Mouse (Mus musculus): ENCODE measurements at regions not wholly inside any gene's neighbourhood (a gene's known extent, or its start where the extent isn't known, plus 50 kb on each side); places are given as distances from the start of the nearest gene placed in this dataset.

DNA sequence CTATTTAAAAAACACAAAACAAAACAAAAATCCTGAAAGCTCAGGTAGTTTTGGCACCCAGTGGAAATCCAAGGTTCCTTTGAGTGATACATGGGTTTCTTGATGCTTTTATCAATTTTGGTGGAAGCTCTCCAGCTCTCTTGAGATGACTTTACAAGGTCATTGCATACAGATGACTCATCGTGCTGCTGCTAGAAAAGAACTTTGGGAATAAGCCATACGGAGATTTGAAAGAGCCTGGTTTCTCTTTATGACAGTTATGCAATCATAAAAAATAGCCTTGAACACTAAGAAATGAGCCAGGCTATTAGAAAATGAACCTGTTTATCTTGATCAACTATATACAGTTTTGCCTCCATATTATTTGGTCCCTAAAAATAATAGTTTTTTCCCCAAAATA lies 362.0 kb downstream of the Plk2 start:
- Histone ChIP-seq H3K9me3 (ENCODE audit: control insufficient read depth, low read length) (no peaks in the 10 kb centered on the region), H3K27ac (replicated peaks in 1 of 2; ENCODE audit: control insufficient read depth in 1 of 2, insufficient read depth in 1 of 2, low read depth in 2 of 2, low read length in 2 of 2) (no peak overlapping the region), H3K4me2 (ENCODE audit: low read length) (no peak overlapping the region), H3K4me3 (ENCODE audit: control insufficient read depth in 1 of 2, insufficient read depth in 1 of 2, low read depth in 1 of 2, low read length in 2 of 2) (no peak overlapping the region), H3K9ac (ENCODE audit: low read length) (no peak overlapping the region), H3K36me3 (ENCODE audit: control insufficient read depth, insufficient read depth, low read length) (no peaks in the 10 kb centered on the region), H3K27me3 (ENCODE audit: control insufficient read depth, insufficient read depth, low read length) (no peaks in the 10 kb centered on the region), H3K4me1 (ENCODE audit: control insufficient read depth in 2 of 2, insufficient read depth in 2 of 2, low read length in 2 of 2) (peaks cover 0 to 9% of the 10 kb centered on the region in 2 experiments; a peak in 2 of 4 replicates)
- 17% methylated on average over 2 of the region's 2 CpGs for WGBS
- ATAC-seq (ENCODE audit: insufficient number of reproducible peaks, insufficient read depth, low FRiP score, low read depth), result no peak

DNA sequence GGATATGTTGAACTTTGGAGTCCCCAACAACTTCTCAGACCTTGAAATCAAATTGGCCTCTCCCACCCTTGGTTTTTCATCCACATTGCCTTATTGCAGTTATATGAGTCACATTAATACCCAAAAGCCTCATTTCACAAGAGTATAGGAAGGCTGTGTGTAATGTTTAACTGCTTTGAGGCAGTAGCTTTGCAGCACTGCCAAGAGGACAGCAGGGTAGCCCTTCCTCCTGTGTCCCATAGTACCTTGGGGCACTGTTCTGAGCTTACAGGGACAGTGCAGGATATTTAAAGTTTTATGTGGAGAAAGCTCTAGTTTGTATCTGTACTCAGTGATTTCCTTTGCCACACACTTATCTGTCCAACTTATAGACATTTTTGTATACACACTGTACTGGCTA lies 374.4 kb downstream of the Plk2 start:
- H3K9ac ChIP-seq (ENCODE audit: low read length), result no peak overlapping the region
- H3K27ac ChIP-seq (replicated peaks in 1 of 2; ENCODE audit: control insufficient read depth in 1 of 2, insufficient read depth in 1 of 2, low read depth in 2 of 2, low read length in 2 of 2), result no peak overlapping the region
- no peaks in the 10 kb centered on the region; a peak in 1 of 4 replicates for H3K4me1 ChIP-seq (ENCODE audit: control insufficient read depth in 2 of 2, insufficient read depth in 2 of 2, low read length in 2 of 2)
- H3K36me3 ChIP-seq (ENCODE audit: control insufficient read depth, insufficient read depth, low read length), result no peaks in the 10 kb centered on the region
- H3K4me2 ChIP-seq (ENCODE audit: low read length), result no peak overlapping the region
- no peaks in the 10 kb centered on the region for H3K27me3 ChIP-seq (ENCODE audit: control insufficient read depth, insufficient read depth, low read length)
- no peaks in the 10 kb centered on the region for H3K9me3 ChIP-seq (ENCODE audit: control insufficient read depth, low read length)
- no peak for ATAC-seq (ENCODE audit: insufficient number of reproducible peaks, insufficient read depth, low FRiP score, low read depth)
- no peak overlapping the region for H3K4me3 ChIP-seq (ENCODE audit: control insufficient read depth in 1 of 2, insufficient read depth in 1 of 2, low read depth in 1 of 2, low read length in 2 of 2)

DNA sequence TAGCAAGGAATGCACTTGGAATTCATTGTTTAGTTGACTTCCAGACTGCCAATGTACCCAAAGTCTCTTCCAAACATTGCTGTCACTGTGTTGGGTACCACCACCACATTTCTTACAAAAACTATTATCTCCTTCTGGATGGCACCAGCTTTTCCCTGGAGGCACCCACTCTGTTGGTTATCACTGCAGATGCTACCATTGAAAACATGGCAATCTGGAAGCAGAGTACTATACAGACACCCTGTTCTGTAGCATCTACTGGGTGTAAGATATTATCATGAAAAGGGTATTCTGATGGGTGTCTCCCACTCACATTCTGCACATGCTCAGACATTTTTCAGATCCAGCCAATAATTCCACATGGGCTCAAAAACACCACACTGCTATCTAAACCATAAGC lies 380.4 kb downstream of the Plk2 start:
- H3K27ac ChIP-seq (replicated peaks in 1 of 2; ENCODE audit: control insufficient read depth in 1 of 2, insufficient read depth in 1 of 2, low read depth in 2 of 2, low read length in 2 of 2), result no peak overlapping the region
- H3K4me1 ChIP-seq (ENCODE audit: control insufficient read depth in 2 of 2, insufficient read depth in 2 of 2, low read length in 2 of 2), result no peaks in the 10 kb centered on the region
- no peaks in the 10 kb centered on the region for H3K36me3 ChIP-seq (ENCODE audit: control insufficient read depth, insufficient read depth, low read length)
- no peaks in the 10 kb centered on the region for H3K27me3 ChIP-seq (ENCODE audit: control insufficient read depth, insufficient read depth, low read length)
- H3K9ac ChIP-seq (ENCODE audit: low read length), result no peak overlapping the region
- H3K4me3 ChIP-seq (ENCODE audit: control insufficient read depth in 1 of 2, insufficient read depth in 1 of 2, low read depth in 1 of 2, low read length in 2 of 2), result no peak overlapping the region
- no peak overlapping the region for H3K4me2 ChIP-seq (ENCODE audit: low read length)
- H3K9me3 ChIP-seq (ENCODE audit: control insufficient read depth, low read length), result no peaks in the 10 kb centered on the region
- ATAC-seq (ENCODE audit: insufficient number of reproducible peaks, insufficient read depth, low FRiP score, low read depth), result no peak

- H3K4me1 ChIP-seq (ENCODE audit: control insufficient read depth in 2 of 2, insufficient read depth in 2 of 2, low read length in 2 of 2), result no peaks in the 10 kb centered on the region
- H3K9me3 ChIP-seq (ENCODE audit: control insufficient read depth, low read length), result no peaks in the 10 kb centered on the region
- no peak overlapping the region for H3K4me3 ChIP-seq (ENCODE audit: control insufficient read depth in 1 of 2, insufficient read depth in 1 of 2, low read depth in 1 of 2, low read length in 2 of 2)
- WGBS, result 80% methylated on average over 12 of the region's 12 CpGs
- no peak overlapping the region for H3K4me2 ChIP-seq (ENCODE audit: low read length)
- H3K36me3 ChIP-seq (ENCODE audit: control insufficient read depth, insufficient read depth, low read length), result no peaks in the 10 kb centered on the region
- H3K9ac ChIP-seq (ENCODE audit: low read length), result no peak overlapping the region
- ATAC-seq (ENCODE audit: insufficient number of reproducible peaks, insufficient read depth, low FRiP score, low read depth), result no peak
- no peaks in the 10 kb centered on the region for H3K27me3 ChIP-seq (ENCODE audit: control insufficient read depth, insufficient read depth, low read length)
- no peak overlapping the region for H3K27ac ChIP-seq (replicated peaks in 1 of 2; ENCODE audit: control insufficient read depth in 1 of 2, insufficient read depth in 1 of 2, low read depth in 2 of 2, low read length in 2 of 2)
Measured at GRCm38 (mm10) chr13:110784162-110784785, 389.4 kb downstream of the Plk2 start.

- 65% methylated on average over 5 of the region's 5 CpGs for WGBS
- no peak overlapping the region for H3K4me2 ChIP-seq (ENCODE audit: low read length)
- no peaks in the 10 kb centered on the region for H3K4me1 ChIP-seq (ENCODE audit: control insufficient read depth in 2 of 2, insufficient read depth in 2 of 2, low read length in 2 of 2)
Measured at GRCm38 (mm10) chr13:110784822-110785221, 390.0 kb downstream of the Plk2 start.

GRCm38 (mm10) chr13:110798313-110798712 lies 403.5 kb downstream of the Plk2 start:
- no peak overlapping the region for H3K4me2 ChIP-seq (ENCODE audit: low read length)

More at GRCm38 (mm10) chr13:110784822-110785221, 390.0 kb downstream of the Plk2 start:
- Histone ChIP-seq H3K4me3 (ENCODE audit: control insufficient read depth in 1 of 2, insufficient read depth in 1 of 2, low read depth in 1 of 2, low read length in 2 of 2) (no peak overlapping the region), H3K36me3 (ENCODE audit: control insufficient read depth, insufficient read depth, low read length) (no peaks in the 10 kb centered on the region), H3K27me3 (ENCODE audit: control insufficient read depth, insufficient read depth, low read length) (no peaks in the 10 kb centered on the region), H3K9ac (ENCODE audit: low read length) (no peak overlapping the region), H3K9me3 (ENCODE audit: control insufficient read depth, low read length) (no peaks in the 10 kb centered on the region), H3K27ac (replicated peaks in 1 of 2; ENCODE audit: control insufficient read depth in 1 of 2, insufficient read depth in 1 of 2, low read depth in 2 of 2, low read length in 2 of 2) (no peak overlapping the region)
- no peak for ATAC-seq (ENCODE audit: insufficient number of reproducible peaks, insufficient read depth, low FRiP score, low read depth)

GRCm38 (mm10) chr13:110802841-110803240 lies 408.0 kb downstream of the Plk2 start:
- no peak for ATAC-seq (ENCODE audit: insufficient number of reproducible peaks, insufficient read depth, low FRiP score, low read depth)

More at GRCm38 (mm10) chr13:110798313-110798712, 403.5 kb downstream of the Plk2 start:
- no peak for ATAC-seq (ENCODE audit: insufficient number of reproducible peaks, insufficient read depth, low FRiP score, low read depth)
- Histone ChIP-seq H3K9ac (ENCODE audit: low read length) (no peak overlapping the region), H3K27ac (replicated peaks in 1 of 2; ENCODE audit: control insufficient read depth in 1 of 2, insufficient read depth in 1 of 2, low read depth in 2 of 2, low read length in 2 of 2) (0 out of 4 replicates have a peak overlapping the region, but pooled peaks of 1 of the 2 experiments have one; percentile 33), H3K27me3 (ENCODE audit: control insufficient read depth, insufficient read depth, low read length) (no peaks in the 10 kb centered on the region), H3K4me1 (ENCODE audit: control insufficient read depth in 2 of 2, insufficient read depth in 2 of 2, low read length in 2 of 2) (peaks cover 5 to 12% of the 10 kb centered on the region in 2 experiments; a peak in 3 of 4 replicates), H3K4me3 (ENCODE audit: control insufficient read depth in 1 of 2, insufficient read depth in 1 of 2, low read depth in 1 of 2, low read length in 2 of 2) (no peak overlapping the region), H3K9me3 (ENCODE audit: control insufficient read depth, low read length) (no peaks in the 10 kb centered on the region), H3K36me3 (ENCODE audit: control insufficient read depth, insufficient read depth, low read length) (no peaks in the 10 kb centered on the region)
- WGBS, result 27% methylated on average over 7 of the region's 7 CpGs

DNA sequence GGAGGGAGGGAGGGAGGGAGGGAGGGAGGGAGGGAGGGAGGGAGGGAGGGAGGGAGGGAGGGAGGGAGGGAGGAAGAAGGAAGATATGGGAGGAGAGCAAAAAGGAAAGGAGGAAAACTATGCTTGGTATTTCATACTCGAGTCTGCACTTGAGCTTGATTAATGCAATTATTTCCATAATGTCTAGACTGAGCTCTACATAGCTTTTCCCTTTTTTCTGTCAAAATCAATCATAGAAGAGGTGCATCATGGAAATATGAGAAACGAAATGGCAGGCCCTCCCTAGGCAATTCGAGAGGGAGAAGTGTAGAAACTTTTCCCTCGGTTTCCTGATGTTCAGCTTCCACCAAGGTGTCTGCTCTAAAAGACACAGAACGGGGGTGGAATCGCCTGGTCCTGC lies 417.6 kb downstream of the Plk2 start:
- Histone ChIP-seq H3K9ac (ENCODE audit: low read length) (no peak overlapping the region), H3K4me3 (ENCODE audit: control insufficient read depth in 1 of 2, insufficient read depth in 1 of 2, low read depth in 1 of 2, low read length in 2 of 2) (no peak overlapping the region), H3K36me3 (ENCODE audit: control insufficient read depth, insufficient read depth, low read length) (no peaks in the 10 kb centered on the region), H3K9me3 (ENCODE audit: control insufficient read depth, low read length) (no peaks in the 10 kb centered on the region), H3K4me1 (ENCODE audit: control insufficient read depth in 2 of 2, insufficient read depth in 2 of 2, low read length in 2 of 2) (no peaks in the 10 kb centered on the region), H3K27me3 (ENCODE audit: control insufficient read depth, insufficient read depth, low read length) (no peaks in the 10 kb centered on the region), H3K27ac (replicated peaks in 1 of 2; ENCODE audit: control insufficient read depth in 1 of 2, insufficient read depth in 1 of 2, low read depth in 2 of 2, low read length in 2 of 2) (no peak overlapping the region), H3K4me2 (ENCODE audit: low read length) (no peak overlapping the region)
- ATAC-seq (ENCODE audit: insufficient number of reproducible peaks, insufficient read depth, low FRiP score, low read depth), result no peak
- 78% methylated on average over 6 of the region's 6 CpGs for WGBS

More at GRCm38 (mm10) chr13:110802841-110803240, 408.0 kb downstream of the Plk2 start:
- Histone ChIP-seq H3K4me2 (ENCODE audit: low read length) (no peak overlapping the region), H3K9ac (ENCODE audit: low read length) (no peak overlapping the region), H3K27me3 (ENCODE audit: control insufficient read depth, insufficient read depth, low read length) (no peaks in the 10 kb centered on the region), H3K4me3 (ENCODE audit: control insufficient read depth in 1 of 2, insufficient read depth in 1 of 2, low read depth in 1 of 2, low read length in 2 of 2) (no peak overlapping the region), H3K36me3 (ENCODE audit: control insufficient read depth, insufficient read depth, low read length) (no peaks in the 10 kb centered on the region), H3K27ac (replicated peaks in 1 of 2; ENCODE audit: control insufficient read depth in 1 of 2, insufficient read depth in 1 of 2, low read depth in 2 of 2, low read length in 2 of 2) (no peak overlapping the region), H3K4me1 (ENCODE audit: control insufficient read depth in 2 of 2, insufficient read depth in 2 of 2, low read length in 2 of 2) (peaks cover 9 to 12% of the 10 kb centered on the region in 2 experiments; a peak in 3 of 4 replicates), H3K9me3 (ENCODE audit: control insufficient read depth, low read length) (no peaks in the 10 kb centered on the region)
- 76% methylated on average over 6 of the region's 6 CpGs for WGBS

All from heart, embryonic 14.5 days (tissue).